Mouse (Mus musculus): Measurements from ENCODE around the gene Gm43552.

- TF ChIP-seq CTCF (IDR thresholded peaks at IDR 0.05; ENCODE audit: control insufficient read depth, insufficient read depth, low read length): no peak
- no peak for TF ChIP-seq POLR2A (IDR thresholded peaks at IDR 0.05; ENCODE audit: borderline replicate concordance, control insufficient read depth, low read depth, low read length)
These were observed 54.6 kb downstream of the Gm43552 start for GRCm38 (mm10) chr5:65438041-65438440.

Measured in bone marrow, adult 2 months (tissue).